Comparison of ENCODE assay signal across 15 mouse cellular contexts in genomic region chr13:5408226-5408804, GRCm38 (mm10).
DNase-seq lines count a peak whose midpoint lies in the region.
"Had no signal": no experiment of that assay in that cellular context is flagged by ENCODE, and none has a peak within 500 bp of the region (broad histone marks: within the 10 kb centered on the region; RNA-seq: fewer than 3 reads in every experiment).

No protein-coding gene starts in this region.

- peak; percentile 70 for DNase-seq in CD4-positive, CD25-positive, alpha-beta regulatory T cell, adult 2 months (ENCODE audit: low read depth, low spot score)
- peak; percentile 7 for DNase-seq in ES-CJ7 (ENCODE audit: low read depth, low spot score)
- peak; percentile 71 for DNase-seq in induced T-regulatory cell, adult 2 months (ENCODE audit: low read depth)
- no peak for DNase-seq in cerebellum, postnatal 14 days
- no peak for DNase-seq in adrenal gland, postnatal 14 days
- no peak for DNase-seq in retina, postnatal 1 day
- DNase-seq in right cerebral cortex, postnatal 14 days, result no peak
- DNase-seq: adrenal gland, adult 8-10 months; B cell, adult 2 months; cerebellum, adult 11 months; cerebellum, adult 8-10 months; cerebellum, postnatal 25 days; gastrocnemius, postnatal 36 days; heart, adult 11 months; heart, postnatal 36 days had no signal

Comparison
In these comparisons a context has a peak if more than half of its experiments do, and no peak if none do; other contexts are left out.
1. DNase-seq: peak in CD4-positive, CD25-positive, alpha-beta regulatory T cell, adult 2 months (single experiment), ES-CJ7 (single experiment) and induced T-regulatory cell, adult 2 months (single experiment); none in cerebellum, postnatal 14 days (0 of 2), adrenal gland, postnatal 14 days (single experiment), retina, postnatal 1 day (single experiment) and right cerebral cortex, postnatal 14 days (single experiment).